Mouse (Mus musculus) gastrocnemius, postnatal 25 days (tissue): ENCODE results near the gene Abt1. TPM values are rescaled to one million over a fixed set of nuclear protein-coding genes. Genes with fewer than 3 reads are reported as not detected.

Experiments used
- total RNA-seq, 2 experiments: library from RNA; stranded (reverse); gene quantifications; 1 replicate in 1 of 2; 2 replicates in 1 of 2; pipeline ENCODE4 v1.2.3; 2021

Gene Abt1
- total RNA-seq, 2 experiments from 2014 or later = 2.9 to 3.7 TPM

Other genes with a start within 250 kb of the Abt1 start
- gene Vmn1r220, start 235.9 kb downstream of the Abt1 start, total RNA-seq = not detected
- gene Vmn1r221, start 209.7 kb downstream of the Abt1 start, total RNA-seq = not detected
- not detected for gene Vmn1r222, start 187.9 kb downstream of the Abt1 start, total RNA-seq
- gene Vmn1r223, start 176.7 kb downstream of the Abt1 start, total RNA-seq = not detected
- 10 to 100 TPM in 1 of 2 experiments, 1 to 10 TPM in 1; 8.8 to 10.3 TPM for gene Zfp322a, start 54.7 kb downstream of the Abt1 start, total RNA-seq
- gene Btn1a1, start 42.0 kb upstream of the Abt1 start, total RNA-seq = not detected
- not detected for gene Btn2a2, start 65.0 kb upstream of the Abt1 start, total RNA-seq
- 100 to 1,000 TPM; 156 to 160 TPM for gene Hist1h4h, start 107.2 kb upstream of the Abt1 start, total RNA-seq
- 10 to 100 TPM in 1 of 2 experiments, 1 to 10 TPM in 1; 9.5 to 14.9 TPM for gene Hist1h2af, start 110.0 kb upstream of the Abt1 start, total RNA-seq
- 1 to 10 TPM; 2.0 to 3.9 TPM for gene Hist1h3g, start 111.6 kb upstream of the Abt1 start, total RNA-seq
- gene Hist1h2bh, start 119.5 kb upstream of the Abt1 start, total RNA-seq = 1 to 10 TPM in 1 of 2 experiments, under 1 TPM in 1; 0.90 to 1.7 TPM
- gene Hist1h3f, start 120.2 kb upstream of the Abt1 start, total RNA-seq = 1 to 10 TPM; 5.0 to 6.6 TPM
- 10 to 100 TPM; 15.2 to 26.3 TPM for gene Hist1h4f, start 127.8 kb upstream of the Abt1 start, total RNA-seq
- 1 to 10 TPM; 1.2 to 2.3 TPM for gene Hist1h1d, start 129.4 kb upstream of the Abt1 start, total RNA-seq
- 10 to 100 TPM; 11.7 to 13.0 TPM for gene Hist1h3e, start 138.5 kb upstream of the Abt1 start, total RNA-seq
- gene Hist1h2ae, start 147.4 kb upstream of the Abt1 start, total RNA-seq = 1 to 10 TPM in 1 of 2 experiments, under 1 TPM in 1; 0.54 to 2.5 TPM
- 10 to 100 TPM; 24.4 to 24.5 TPM for gene Hist1h2bg, start 147.5 kb upstream of the Abt1 start, total RNA-seq
- gene Hist1h2bf, start 150.3 kb upstream of the Abt1 start, total RNA-seq = 10 to 100 TPM; 10.4 TPM
- gene Hist1h2ad, start 150.5 kb upstream of the Abt1 start, total RNA-seq = 1 to 10 TPM; 1.5 to 5.5 TPM
- gene Hist1h3d, start 151.9 kb upstream of the Abt1 start, total RNA-seq = 1 to 10 TPM; 3.4 to 3.8 TPM
- 10 to 100 TPM; 35.7 to 38.0 TPM for gene Hist1h4d, start 157.7 kb upstream of the Abt1 start, total RNA-seq
- gene Hist1h2be, start 197.3 kb upstream of the Abt1 start, total RNA-seq = 10 to 100 TPM; 18.0 to 18.2 TPM
- gene Hist1h1e, start 198.7 kb upstream of the Abt1 start, total RNA-seq = 10 to 100 TPM; 40.0 to 45.3 TPM